Mouse (Mus musculus) CH12.LX (cell line): ENCODE results near the gene Vps51. TPM values are rescaled to one million over a fixed set of nuclear protein-coding genes. Genes with fewer than 3 reads are reported as not detected.

Experiments
- DNase-seq: peaks from one replicate; pipeline ENCODE4 v3.0.0-alpha.2; 2013; ENCODE audit errors: extremely low read depth
- H3K27ac ChIP-seq: 2 replicates; pipeline ENCODE4 v1.5.1; 2012; ENCODE audit warnings: low read depth, mild to moderate bottlenecking, control low read depth, moderate library complexity; ENCODE audit not compliant: insufficient read depth
- H3K27me3 ChIP-seq: replicated peaks from 2 replicates; pipeline ENCODE3; 2012; ENCODE audit warnings: inconsistent platforms
- H3K36me3 ChIP-seq, 2 experiments: replicated peaks in 1 of 2; 2 replicates each; pipeline versions ENCODE3 to v1.6.1; 2012; ENCODE audit warnings: inconsistent platforms in 1 of 2, low read length in 1 of 2, mild to moderate bottlenecking in 1 of 2, mixed read lengths in 1 of 2, moderate library complexity in 1 of 2; ENCODE audit not compliant: control insufficient read depth in 1 of 2, insufficient read depth in 1 of 2
- H3K4me1 ChIP-seq, 2 experiments: 2 replicates each; pipeline ENCODE4 v1.6.1; 2012; ENCODE audit warnings: inconsistent platforms in 1 of 2, moderate library complexity in 1 of 2; ENCODE audit not compliant: insufficient read depth in 2 of 2, control insufficient read depth in 1 of 2
- H3K4me2 ChIP-seq: 2 replicates; pipeline ENCODE4 v1.6.1; 2012; ENCODE audit warnings: low read depth, mild to moderate bottlenecking, control low read depth; ENCODE audit not compliant: poor library complexity, insufficient read depth, severe bottlenecking
- H3K4me3 ChIP-seq, 3 experiments: fragments of 150-350 bp in 1 of 3; sonication (generic) in 1 of 3; replicated peaks in 1 of 3; 2 replicates each; pipeline versions ENCODE3 to v1.5.1; 2011 to 2012; ENCODE audit warnings: low read depth in 2 of 3, low read length in 2 of 3, mild to moderate bottlenecking in 2 of 3, moderate library complexity in 2 of 3, control low read depth in 1 of 3, improper control_type of control experiment in 1 of 3, inconsistent platforms in 1 of 3, mixed read lengths in 1 of 3; ENCODE audit not compliant: poor library complexity in 1 of 3
- H3K79me2 ChIP-seq: replicated peaks from 2 replicates; pipeline ENCODE4 v1.6.1; 2012; ENCODE audit warnings: mild to moderate bottlenecking, moderate library complexity; ENCODE audit not compliant: control insufficient read depth, poor library complexity, insufficient read depth, severe bottlenecking; ENCODE audit errors: extremely low read depth
- H3K9ac ChIP-seq: 2 replicates; pipeline ENCODE4 v1.6.1; 2012; ENCODE audit warnings: low read depth, mild to moderate bottlenecking, control low read depth, moderate library complexity; ENCODE audit not compliant: insufficient read depth
- H3K9me3 ChIP-seq: replicated peaks from 2 replicates; pipeline ENCODE3; 2012; ENCODE audit warnings: low read length, inconsistent platforms, mixed read lengths
- BHLHE40 ChIP-seq: IDR thresholded peaks from 2 replicates; pipeline ENCODE4 v1.6.1; 2011; ENCODE audit warnings: mild to moderate bottlenecking, low read depth, low read length, improper control_type of control experiment
- CTCF ChIP-seq, 2 experiments: IDR thresholded peaks in 1 of 2; conservative IDR thresholded peaks in 1 of 2; 2 replicates each; pipeline ENCODE4 v1.5.1; 2011 to 2012; ENCODE audit warnings: low read depth in 2 of 2, low read length in 2 of 2, improper control_type of control experiment in 1 of 2, inconsistent platforms in 1 of 2, mild to moderate bottlenecking in 1 of 2, moderate library complexity in 1 of 2
- ETS1 ChIP-seq: conservative IDR thresholded peaks from 2 replicates; pipeline ENCODE4 v1.6.1; 2012; ENCODE audit warnings: low read depth, mild to moderate bottlenecking, inconsistent platforms, low read length, improper control_type of control experiment, moderate library complexity
- GABPA ChIP-seq: IDR thresholded peaks from 2 replicates; pipeline ENCODE4 v1.6.1; 2012; ENCODE audit warnings: low read depth, low read length, improper control_type of control experiment, inconsistent platforms; ENCODE audit not compliant: insufficient replicate concordance
- IRF4 ChIP-seq: IDR thresholded peaks from 2 replicates; pipeline ENCODE4 v1.6.1; 2014; ENCODE audit warnings: low read depth, mild to moderate bottlenecking, inconsistent platforms, low read length, improper control_type of control experiment
- JUND ChIP-seq: conservative IDR thresholded peaks from 2 replicates; pipeline ENCODE4 v1.6.1; 2011; ENCODE audit warnings: low read depth, low read length, improper control_type of control experiment
- MAFK ChIP-seq: IDR thresholded peaks from 2 replicates; pipeline ENCODE4 v1.6.1; 2011; ENCODE audit warnings: low read length, improper control_type of control experiment; ENCODE audit not compliant: insufficient replicate concordance
- MAZ ChIP-seq: IDR thresholded peaks from 2 replicates; pipeline ENCODE4 v1.6.1; 2012; ENCODE audit warnings: low read depth, mild to moderate bottlenecking, inconsistent platforms, low read length, improper control_type of control experiment, moderate library complexity
- MYC ChIP-seq: IDR thresholded peaks from 2 replicates; pipeline ENCODE4 v1.6.1; 2011; ENCODE audit warnings: low read depth, mild to moderate bottlenecking, improper control_type of control experiment, low read length
- NELFE ChIP-seq: IDR thresholded peaks from 2 replicates; pipeline ENCODE4 v1.6.1; 2011; ENCODE audit warnings: low read depth, low read length, improper control_type of control experiment
- POLR2AphosphoS2 ChIP-seq: IDR thresholded peaks from 2 replicates; pipeline ENCODE4 v1.6.1; 2011; ENCODE audit warnings: low read depth, low read length, improper control_type of control experiment
- RAD21 ChIP-seq: IDR thresholded peaks from 2 replicates; pipeline ENCODE4 v1.6.1; 2011; ENCODE audit warnings: low read depth, mild to moderate bottlenecking, low read length, improper control_type of control experiment, moderate library complexity
- RCOR1 ChIP-seq: conservative IDR thresholded peaks from 2 replicates; pipeline ENCODE4 v1.6.1; 2012; ENCODE audit warnings: low read depth, mild to moderate bottlenecking, inconsistent platforms, low read length, improper control_type of control experiment
- TBP ChIP-seq: conservative IDR thresholded peaks from 2 replicates; pipeline ENCODE4 v1.6.1; 2011; ENCODE audit warnings: low read depth, low read length, improper control_type of control experiment
- USF2 ChIP-seq: conservative IDR thresholded peaks from 2 replicates; pipeline ENCODE4 v1.6.1; 2011; ENCODE audit warnings: low read depth, low read length, improper control_type of control experiment
- ZC3H11A ChIP-seq: IDR thresholded peaks from 2 replicates; pipeline ENCODE4 v1.6.1; 2012; ENCODE audit warnings: low read depth, mild to moderate bottlenecking, inconsistent platforms, low read length, improper control_type of control experiment
- ZKSCAN1 ChIP-seq: IDR thresholded peaks from 2 replicates; pipeline ENCODE4 v1.6.1; 2012; ENCODE audit warnings: low read depth, inconsistent platforms, low read length, improper control_type of control experiment, borderline replicate concordance
- ZMIZ1 ChIP-seq: IDR thresholded peaks from 2 replicates; pipeline ENCODE4 v1.6.1; 2012; ENCODE audit warnings: low read depth, mild to moderate bottlenecking, inconsistent platforms, low read length, improper control_type of control experiment
- ZNF384 ChIP-seq: IDR thresholded peaks from 2 replicates; pipeline ENCODE4 v1.6.1; 2012; ENCODE audit warnings: low read depth, low read length, improper control_type of control experiment, inconsistent platforms
- dilution Hi-C: fragments of 300-500 bp; cut with MboI; formaldehyde crosslinking; loops from 2 replicates; pipeline ENCODE4 v1.14.3; 2020; ENCODE audit warnings: low sequenced_read_pairs; ENCODE audit not compliant: extremely low pct_unique_long_range_greater_than_20kb, extremely low pct_ligation_motif_present
- in situ Hi-C: fragments of 300-500 bp; cut with MboI; formaldehyde crosslinking; loops from 3 replicates; pipeline ENCODE4 v1.14.3; 2019; ENCODE audit warnings: low sequenced_read_pairs, low pct_ligation_motif_present, low pct_unique_long_range_greater_than_20kb, mixed read lengths
- polyA plus RNA-seq: library from polyadenylated mRNA; unstranded; fragments of >175 nt; gene quantifications from 2 replicates; pipeline ENCODE4 v1.2.1, GENCODE M21; 2012; ENCODE audit warnings: low read depth; ENCODE audit not compliant: insufficient read length
- total RNA-seq, 2 experiments: library from RNA; depleted of rRNA; stranded (reverse); fragments of 300-350 nt in 1 of 2; fragments of >200 nt in 1 of 2; gene quantifications; 2 replicates each; pipeline ENCODE4 v1.2.3; 2012 to 2014

The Vps51 gene
- total and polyA plus RNA-seq, 3 experiments: 37.7 to 51.2 (median 48.2) TPM

DNA sequence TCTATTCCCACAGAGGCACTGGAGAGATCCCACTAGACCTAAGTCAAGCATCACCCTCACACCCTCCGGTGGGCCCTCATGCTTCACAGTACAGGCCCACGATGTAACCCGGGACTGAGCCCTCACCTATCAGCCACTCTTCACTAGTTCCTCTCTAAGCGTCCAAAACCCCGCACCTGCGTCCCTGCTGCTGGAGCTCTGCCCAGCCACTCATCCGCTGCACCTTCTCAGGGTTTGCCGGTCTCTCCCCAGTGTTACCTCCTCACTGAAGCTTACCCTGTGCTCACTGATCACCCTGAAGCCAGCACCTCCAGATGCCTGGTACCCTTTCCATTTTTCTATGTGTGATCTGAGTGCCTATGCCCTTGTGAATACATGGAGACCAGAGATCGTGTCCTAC, 34.7 kb downstream of the Vps51 start:
- Histone ChIP-seq H3K36me3 (no peaks in the 10 kb centered on the region), H3K27ac (no peak overlapping the region), H3K4me1 (peaks cover 12 to 35% of the 10 kb centered on the region in 2 experiments), H3K4me2 (no peak overlapping the region), H3K9ac (no peak overlapping the region), H3K27me3 (no peaks in the 10 kb centered on the region), H3K9me3 (no peaks in the 10 kb centered on the region), H3K79me2 (peaks cover 10% of the 10 kb centered on the region), H3K4me3 (no peak overlapping the region)
- DNase-seq: no peak
- in situ Hi-C loops: no loop called here
- dilution Hi-C loops: no loop called here
- no peak for TF ChIP-seq MAZ
- TF ChIP-seq CTCF (conservative IDR thresholded peaks at IDR 0.05 in 1 of 2, IDR thresholded peaks at IDR 0.05 in 1 of 2; ENCODE audit: low read depth in 2 of 2, low read length in 2 of 2): no peak
- no peak for TF ChIP-seq USF2
- TF ChIP-seq ETS1: no peak

DNA sequence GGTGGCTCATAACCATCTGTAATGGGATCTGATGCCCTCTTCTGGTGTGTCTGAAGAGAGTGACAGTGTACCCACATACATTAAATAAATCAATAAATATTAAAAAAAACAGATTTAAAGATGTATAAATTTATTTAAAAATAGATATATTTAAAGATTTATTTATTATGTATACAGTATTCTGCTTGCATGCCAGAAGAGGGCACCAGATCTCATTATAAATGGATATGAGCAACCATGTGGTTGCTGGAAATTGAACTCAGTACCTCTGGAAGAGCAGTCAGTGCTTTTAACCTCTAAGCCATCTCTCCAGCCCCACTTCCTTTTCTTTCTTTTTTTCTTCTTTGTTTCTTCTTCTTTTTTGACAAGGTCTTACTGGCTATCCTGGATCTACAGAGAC, 37.0 kb downstream of the Vps51 start:
- H3K9ac ChIP-seq: no peak overlapping the region
- H3K4me3 ChIP-seq: no peak overlapping the region
- dilution Hi-C loops: no loop called here
- H3K27me3 ChIP-seq: no peaks in the 10 kb centered on the region
- TF ChIP-seq RAD21: peak; percentile 21
- TF ChIP-seq NELFE: no peak
- TF ChIP-seq CTCF (conservative IDR thresholded peaks at IDR 0.05 in 1 of 2, IDR thresholded peaks at IDR 0.05 in 1 of 2; ENCODE audit: low read depth in 2 of 2, low read length in 2 of 2): peak in 1 of 2 experiments; percentile 42; a peak in 2 of 4 replicates
- TF ChIP-seq MYC: peak; percentile 81
- in situ Hi-C loops: no loop called here
- H3K9me3 ChIP-seq: no peaks in the 10 kb centered on the region
- peaks cover 2% of the 10 kb centered on the region for H3K79me2 ChIP-seq
- no peak overlapping the region for H3K4me2 ChIP-seq
- H3K27ac ChIP-seq: no peak overlapping the region
- DNase-seq: no peak
- peaks cover 12 to 30% of the 10 kb centered on the region in 2 experiments for H3K4me1 ChIP-seq
- no peaks in the 10 kb centered on the region for H3K36me3 ChIP-seq

DNA sequence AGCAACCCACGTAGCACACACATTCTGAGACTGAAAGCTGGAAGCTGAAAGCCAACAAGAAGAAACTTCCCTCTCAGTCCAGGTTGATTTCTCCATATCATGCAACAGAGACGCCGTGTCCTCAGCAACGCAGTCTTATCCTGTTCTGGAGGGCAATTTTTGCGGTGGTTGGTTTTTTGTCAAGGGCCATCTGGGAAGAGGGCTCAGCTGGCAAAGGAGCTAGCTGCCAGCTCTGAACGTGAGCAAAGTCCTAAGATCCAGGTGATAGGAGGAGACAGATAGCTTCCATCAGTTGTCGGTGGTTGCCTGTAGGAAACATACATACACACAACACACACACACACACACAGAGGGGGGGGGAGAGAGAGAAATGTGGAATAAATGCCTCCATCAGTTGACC, 38.7 kb downstream of the Vps51 start:
- dilution Hi-C loops: no loop called here
- no peaks in the 10 kb centered on the region for H3K9me3 ChIP-seq

More for the DNA sequence above, 38.7 kb downstream of the Vps51 start:
- no peak for DNase-seq
- Histone ChIP-seq H3K27ac (no peak overlapping the region), H3K36me3 (no peaks in the 10 kb centered on the region), H3K4me2 (no peak overlapping the region), H3K27me3 (no peaks in the 10 kb centered on the region), H3K4me1 (peaks cover 12 to 22% of the 10 kb centered on the region in 2 experiments)
- in situ Hi-C loops: no loop called here
- no peak for TF ChIP-seq IRF4
- no peak for TF ChIP-seq RAD21
- TF ChIP-seq MAFK: no peak
- no peak for TF ChIP-seq CTCF (conservative IDR thresholded peaks at IDR 0.05 in 1 of 2, IDR thresholded peaks at IDR 0.05 in 1 of 2; ENCODE audit: low read depth in 2 of 2, low read length in 2 of 2)
- TF ChIP-seq TBP: no peak
- no peak for TF ChIP-seq JUND
- no peak for TF ChIP-seq BHLHE40
- no peak for TF ChIP-seq POLR2AphosphoS2
- TF ChIP-seq GABPA: no peak
- no peak for TF ChIP-seq ZMIZ1
- TF ChIP-seq ZC3H11A: no peak
- TF ChIP-seq RCOR1: no peak
- no peak for TF ChIP-seq ZKSCAN1
- no peak for TF ChIP-seq ZNF384
- TF ChIP-seq, all 38 proteins: peak for 0
- no peaks in the 10 kb centered on the region for H3K79me2 ChIP-seq
- H3K9ac ChIP-seq: no peak overlapping the region
- H3K4me3 ChIP-seq: no peak overlapping the region
